Mouse (Mus musculus) MEL (cell line): Measurements from ENCODE around the gene Catsper4.

Source experiments
- CTCF ChIP-seq, 3 experiments: IDR thresholded peaks in 2 of 3; conservative IDR thresholded peaks in 1 of 3; 2 replicates each; pipeline ENCODE4 v1.5.1; 2011 to 2012; ENCODE audit warnings: low read length in 3 of 3, low read depth in 2 of 3, mild to moderate bottlenecking in 2 of 3, improper control_type of control experiment in 1 of 3, inconsistent platforms in 1 of 3, mixed read lengths in 1 of 3, moderate library complexity in 1 of 3; ENCODE audit not compliant: control insufficient read depth in 1 of 3, insufficient read depth in 1 of 3, poor library complexity in 1 of 3, severe bottlenecking in 1 of 3
- E2F4 ChIP-seq: IDR thresholded peaks from 2 replicates; pipeline ENCODE4 v1.6.1; 2011; ENCODE audit warnings: low read depth, low read length, improper control_type of control experiment, borderline replicate concordance
- EP300 ChIP-seq, 2 experiments: IDR thresholded peaks; 2 replicates each; pipeline ENCODE4 v1.6.1; 2011; ENCODE audit warnings: improper control_type of control experiment in 2 of 2, low read length in 2 of 2, low read depth in 1 of 2, mild to moderate bottlenecking in 1 of 2
- GATA1 ChIP-seq: IDR thresholded peaks from 2 replicates; pipeline ENCODE4 v1.6.1; 2011; ENCODE audit warnings: low read depth, low read length, improper control_type of control experiment
- HCFC1 ChIP-seq: IDR thresholded peaks from 2 replicates; pipeline ENCODE4 v1.6.1; 2012; ENCODE audit warnings: low read depth, mild to moderate bottlenecking, inconsistent platforms, low read length, improper control_type of control experiment, moderate library complexity
- JUND ChIP-seq: IDR thresholded peaks from 2 replicates; pipeline ENCODE4 v1.6.1; 2011; ENCODE audit warnings: low read depth, mild to moderate bottlenecking, improper control_type of control experiment, low read length
- MAZ ChIP-seq: IDR thresholded peaks from 2 replicates; pipeline ENCODE4 v1.6.1; 2012; ENCODE audit warnings: low read depth, mild to moderate bottlenecking, inconsistent platforms, low read length, improper control_type of control experiment
- POLR2A ChIP-seq, 2 experiments: IDR thresholded peaks; 2 replicates each; pipeline ENCODE4 v1.6.1; 2011 to 2012; ENCODE audit warnings: low read length in 2 of 2, mild to moderate bottlenecking in 2 of 2, control low read depth in 1 of 2, improper control_type of control experiment in 1 of 2, low read depth in 1 of 2, moderate library complexity in 1 of 2; ENCODE audit not compliant: control insufficient read depth in 1 of 2, insufficient read depth in 1 of 2, poor library complexity in 1 of 2
- POLR2AphosphoS2 ChIP-seq: IDR thresholded peaks from 2 replicates; pipeline ENCODE4 v1.6.1; 2011; ENCODE audit warnings: low read length, improper control_type of control experiment
- POLR2AphosphoS5 ChIP-seq: IDR thresholded peaks from 2 replicates; pipeline ENCODE4 v1.6.1; 2012; ENCODE audit warnings: low read depth, borderline replicate concordance, mild to moderate bottlenecking, inconsistent platforms, low read length, moderate library complexity, mixed read lengths
- SIN3A ChIP-seq: IDR thresholded peaks from 2 replicates; pipeline ENCODE4 v1.6.1; 2012; ENCODE audit warnings: low read length, improper control_type of control experiment, inconsistent platforms
- ZNF384 ChIP-seq: IDR thresholded peaks from 2 replicates; pipeline ENCODE4 v1.6.1; 2012; ENCODE audit warnings: low read depth, mild to moderate bottlenecking, inconsistent platforms, low read length, improper control_type of control experiment

- TF ChIP-seq SIN3A (no peak), POLR2AphosphoS2 (no peak), POLR2A (IDR thresholded peaks at IDR 0.05; ENCODE audit: control insufficient read depth in 1 of 2, insufficient read depth in 1 of 2, low read depth in 1 of 2, low read length in 2 of 2, poor library complexity in 1 of 2) (no peak), GATA1 (no peak), POLR2AphosphoS5 (no peak), CTCF (IDR thresholded peaks at IDR 0.05 in 2 of 3, conservative IDR thresholded peaks at IDR 0.05 in 1 of 3; ENCODE audit: control insufficient read depth in 1 of 3, insufficient read depth in 1 of 3, low read depth in 2 of 3, low read length in 3 of 3, poor library complexity in 1 of 3, severe bottlenecking in 1 of 3) (no peak), EP300 (IDR thresholded peaks at IDR 0.05; ENCODE audit: low read depth in 1 of 2, low read length in 2 of 2) (no peak), HCFC1 (no peak), E2F4 (no peak), JUND (no peak), ZNF384 (no peak), MAZ (no peak)
These were observed 23.8 kb downstream of the Catsper4 start for GRCm38 (mm10) chr4:134203340-134203896.
